In genomic region chr10:121533137-121533872, GRCm38 (mm10) we compare ENCODE assay signal across 8 mouse cellular contexts. TPM values are rescaled to one million over a fixed set of nuclear protein-coding genes. Genes with fewer than 3 reads are reported as not detected.
A peak's percentile ranks its signal among the peaks of the same experiment; 100 is the strongest.
DNase-seq lines count a peak whose midpoint lies in the region; ATAC-seq and TF ChIP-seq lines count a peak whose summit lies in the region.

No protein-coding gene starts in this region.

- no peaks in the 10 kb centered on the region for H3K4me1 ChIP-seq in intestine, postnatal 0 days (replicated peaks; ENCODE audit: control insufficient read depth, insufficient read depth, low read length)
- peaks cover 19% of the 10 kb centered on the region for H3K4me1 ChIP-seq in limb, embryonic 10.5 days
- H3K4me1 ChIP-seq in spleen, adult 2 months (ENCODE audit: control insufficient read depth, insufficient read depth, insufficient read length): 0 out of 2 replicates have a peak, but pooled peaks cover 3% of the 10 kb centered on the region

- TF ChIP-seq POLR2A in spleen, adult 2 months (IDR thresholded peaks at IDR 0.05; ENCODE audit: low read depth, low read length): no peak

- peak overlapping the region; percentile 56 for H3K4me2 ChIP-seq in intestine, postnatal 0 days (replicated peaks; ENCODE audit: low read depth)

- no peak for ATAC-seq in CD4-positive, CD25-positive, alpha-beta regulatory T cell, adult 4 months
- ATAC-seq in intestine, postnatal 0 days: peak; percentile 22; the same call in 1 of the 2 replicates

- H3K4me3 ChIP-seq in intestine, postnatal 0 days (ENCODE audit: low read depth, low read length): no peak overlapping the region
- peak overlapping the region; percentile 47 for H3K4me3 ChIP-seq in limb, embryonic 10.5 days
- no peak overlapping the region for H3K4me3 ChIP-seq in spleen, adult 2 months (ENCODE audit: extremely low read depth, insufficient read depth, insufficient read length)

- peak; percentile 39 for DNase-seq in CD4-positive, CD25-positive, alpha-beta regulatory T cell, adult 2 months (ENCODE audit: low read depth, low spot score)
- DNase-seq in embryo, embryonic 10 days (ENCODE audit: low spot score): peak; percentile 78
- peak; percentile 10 for DNase-seq in gastrocnemius, postnatal 25 days
- DNase-seq in limb, embryonic 10.5 days (ENCODE audit: low spot score): peak; percentile 77
- DNase-seq in mesoderm, embryonic 11.5 days (ENCODE audit: low read depth, low spot score): peak; percentile 76
- DNase-seq in spleen, adult 2 months (ENCODE audit: low read depth in 1 of 2, low spot score in 2 of 2): peak in 1 of 2 experiments; percentile 28

- H3K9ac ChIP-seq in intestine, postnatal 0 days (ENCODE audit: low read depth, low read length): no peak overlapping the region

- 12% methylated on average over 32 of the region's 32 CpGs for WGBS in intestine, postnatal 0 days
- 16% methylated on average over 32 of the region's 32 CpGs for WGBS in limb, embryonic 10.5 days
- 37% methylated on average over 32 of the region's 32 CpGs for WGBS in spleen, adult 2 months

- no peak overlapping the region for H3K27ac ChIP-seq in intestine, postnatal 0 days (ENCODE audit: low read depth, low read length)
- peak overlapping the region; percentile 61; the same call in 1 of the 2 replicates for H3K27ac ChIP-seq in limb, embryonic 10.5 days
- H3K27ac ChIP-seq in spleen, adult 2 months (ENCODE audit: insufficient read depth, low read length): no peak overlapping the region

- no peaks in the 10 kb centered on the region for H3K9me3 ChIP-seq in intestine, postnatal 0 days (ENCODE audit: control insufficient read depth)
- no peaks in the 10 kb centered on the region for H3K9me3 ChIP-seq in limb, embryonic 10.5 days (replicated peaks)

- H3K27me3 ChIP-seq in intestine, postnatal 0 days (replicated peaks; ENCODE audit: control insufficient read depth, insufficient read depth, low read length): no peaks in the 10 kb centered on the region
- H3K27me3 ChIP-seq in limb, embryonic 10.5 days (ENCODE audit: low read depth, poor library complexity, severe bottlenecking): no peaks in the 10 kb centered on the region
- no peaks in the 10 kb centered on the region for H3K27me3 ChIP-seq in spleen, adult 2 months (ENCODE audit: control insufficient read depth, insufficient read depth, low read length)

- peak; percentile 71 for TF ChIP-seq CTCF in intestine, postnatal 0 days (IDR thresholded peaks at IDR 0.05; ENCODE audit: low read depth)
- TF ChIP-seq CTCF in spleen, adult 2 months (IDR thresholded peaks at IDR 0.05; ENCODE audit: extremely low read depth, insufficient read depth, insufficient read length, insufficient replicate concordance): peak; percentile 16; the same call in 1 of the 2 replicates

- no peaks in the 10 kb centered on the region for H3K36me3 ChIP-seq in intestine, postnatal 0 days (ENCODE audit: control insufficient read depth, insufficient read depth)
- H3K36me3 ChIP-seq in limb, embryonic 10.5 days: no peaks in the 10 kb centered on the region
- H3K36me3 ChIP-seq in spleen, adult 2 months (ENCODE audit: control insufficient read depth, insufficient read depth, low read length): no peaks in the 10 kb centered on the region

RNA-seq across cellular contexts. Expression of gene Tbk1, which starts 53.3 kb away (rescaled TPM):
- 100 to 1,000 TPM in 1 of 2 experiments, 10 to 100 TPM in 1; 86.5 to 118 TPM for polyA plus RNA-seq in CD4-positive, CD25-positive, alpha-beta regulatory T cell, adult 4 months (2017; shearing (Covaris generic))
- 10 to 100 TPM; 10.6 to 11.5 TPM for total RNA-seq in gastrocnemius, postnatal 25 days (2021)
- polyA plus RNA-seq in intestine, postnatal 0 days (2015; fragmentation: Nextera tagmentation; extraction: Ambion mirVana): 27.3 and 29.6 TPM in 2 replicates
- polyA plus RNA-seq in limb, embryonic 10.5 days (2016; fragmentation: Nextera tagmentation; extraction: Ambion mirVana): 25.1 and 29.9 TPM in 2 replicates
- 8.6 and 9.8 TPM in 2 replicates for polyA plus RNA-seq in spleen, adult 2 months (2012; rRNA removed)

RNA-seq across cellular contexts. Expression of gene Rassf3, which starts 57.2 kb away (rescaled TPM):
- 1 to 10 TPM; 5.4 to 5.5 TPM for polyA plus RNA-seq in CD4-positive, CD25-positive, alpha-beta regulatory T cell, adult 4 months (2017; shearing (Covaris generic))
- total RNA-seq in gastrocnemius, postnatal 25 days (2021): 10 to 100 TPM; 48.5 to 51.3 TPM
- polyA plus RNA-seq in intestine, postnatal 0 days (2015; fragmentation: Nextera tagmentation; extraction: Ambion mirVana): 16.7 and 18.1 TPM in 2 replicates
- polyA plus RNA-seq in limb, embryonic 10.5 days (2016; fragmentation: Nextera tagmentation; extraction: Ambion mirVana): 18.0 and 21.1 TPM in 2 replicates
- 20.4 and 26.2 TPM in 2 replicates for polyA plus RNA-seq in spleen, adult 2 months (2012; rRNA removed)
